In the genomic region with DNA sequence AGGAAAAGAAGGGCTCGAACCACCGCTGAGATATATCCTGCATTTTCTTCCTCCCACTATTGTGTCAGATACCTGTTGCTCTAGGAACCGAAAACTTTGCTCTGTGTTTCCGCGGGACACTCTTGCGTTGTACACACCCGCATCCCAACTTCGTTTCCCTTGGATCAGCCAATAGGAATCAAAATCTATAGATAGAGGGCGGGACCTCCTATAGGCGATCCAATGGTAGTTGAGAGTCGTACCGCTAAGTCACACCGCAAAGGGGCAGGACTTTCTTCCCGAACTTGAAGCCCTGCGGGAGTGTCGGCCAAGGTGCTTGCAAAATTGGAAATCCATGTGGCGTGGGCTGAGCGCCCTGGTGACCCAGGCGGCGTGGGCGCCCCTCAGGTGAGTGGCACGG, we compare ENCODE assay signal across 8 mouse cellular contexts. TPM values are rescaled to one million over a fixed set of nuclear protein-coding genes. Genes with fewer than 3 reads are reported as not detected.
DNase-seq lines count a peak whose midpoint lies in the region; ATAC-seq lines count a peak whose summit lies in the region.

No protein-coding gene starts in this region.

- H3K27me3 ChIP-seq in hindbrain, embryonic 12.5 days = no peaks in the 10 kb centered on the region

- peaks cover 38% of the 10 kb centered on the region for H3K36me3 ChIP-seq in hindbrain, embryonic 12.5 days

- peak overlapping the region; percentile 79; the same call in 1 of the 2 replicates for H3K27ac ChIP-seq in hindbrain, embryonic 12.5 days

- H3K9ac ChIP-seq in hindbrain, embryonic 12.5 days = peak overlapping the region; percentile 87

- H3K9me3 ChIP-seq in hindbrain, embryonic 12.5 days (replicated peaks) = no peaks in the 10 kb centered on the region

- DNase-seq in Muller cell, postnatal 12 days (ENCODE audit: inconsistent ontology term) = peak; percentile 95
- peak; percentile 92 for DNase-seq in cerebellum, adult 9-11 months
- peak; percentile 84 to 95 for DNase-seq in frontal cortex, adult 2 months (ENCODE audit: extremely low spot score in 1 of 2, low spot score in 1 of 2)
- peak; percentile 83 to 94 for DNase-seq in layer of hippocampus, postnatal 14 days (ENCODE audit: low spot score in 2 of 2)
- peak; percentile 88 for DNase-seq in lung, postnatal 14 days
- peak; percentile 96 for DNase-seq in retina, adult 2 months (ENCODE audit: low read depth, low spot score)
- peak; percentile 86 for DNase-seq in thymus, postnatal 36 days

- peak; percentile 72 for ATAC-seq in hindbrain, embryonic 12.5 days (ENCODE audit: low FRiP score)

- peaks cover 33% of the 10 kb centered on the region for H3K4me1 ChIP-seq in hindbrain, embryonic 12.5 days

- H3K4me2 ChIP-seq in hindbrain, embryonic 12.5 days (replicated peaks) = peak overlapping the region; percentile 100

- H3K4me3 ChIP-seq in hindbrain, embryonic 12.5 days = peak overlapping the region; percentile 85

- under 1% methylated on average over 22 of the region's 22 CpGs for WGBS in hindbrain, embryonic 12.5 days

RNA-seq across cellular contexts. Expression of a gene that starts 0.6 kb away (rescaled TPM):
- 32.4 and 34.4 TPM in 2 replicates for polyA plus RNA-seq in frontal cortex, adult 2 months (2012; rRNA removed)
- 15.3 and 16.5 TPM in 2 replicates for polyA plus RNA-seq in hindbrain, embryonic 12.5 days (2016; fragmentation: Nextera tagmentation; extraction: Ambion mirVana)
- 10 to 100 TPM; 30.6 to 33.3 TPM for total RNA-seq in layer of hippocampus, postnatal 14 days (2021)

RNA-seq across cellular contexts. Expression of a gene that starts 2.7 kb away (rescaled TPM):
- 74.5 and 77.0 TPM in 2 replicates for polyA plus RNA-seq in frontal cortex, adult 2 months (2012; rRNA removed)
- 18.0 and 19.6 TPM in 2 replicates for polyA plus RNA-seq in hindbrain, embryonic 12.5 days (2016; fragmentation: Nextera tagmentation; extraction: Ambion mirVana)
- total RNA-seq in layer of hippocampus, postnatal 14 days (2021) = 10 to 100 TPM; 60.1 to 62.4 TPM

RNA-seq across cellular contexts. Expression of a gene that starts 19.5 kb away (rescaled TPM):
- 123 and 146 TPM in 2 replicates for polyA plus RNA-seq in frontal cortex, adult 2 months (2012; rRNA removed)
- 155 and 161 TPM in 2 replicates for polyA plus RNA-seq in hindbrain, embryonic 12.5 days (2016; fragmentation: Nextera tagmentation; extraction: Ambion mirVana)
- total RNA-seq in layer of hippocampus, postnatal 14 days (2021) = 100 to 1,000 TPM; 104 to 110 TPM

RNA-seq across cellular contexts. Expression of a gene that starts 23.1 kb away (rescaled TPM):
- polyA plus RNA-seq in frontal cortex, adult 2 months (2012; rRNA removed) = 9.7 and 13.6 TPM in 2 replicates
- 39.7 and 42.4 TPM in 2 replicates for polyA plus RNA-seq in hindbrain, embryonic 12.5 days (2016; fragmentation: Nextera tagmentation; extraction: Ambion mirVana)
- total RNA-seq in layer of hippocampus, postnatal 14 days (2021) = 1 to 10 TPM; 7.2 to 7.6 TPM

RNA-seq across cellular contexts. Expression of a gene that starts 23.7 kb away (rescaled TPM):
- polyA plus RNA-seq in frontal cortex, adult 2 months (2012; rRNA removed) = 45.0 and 57.4 TPM in 2 replicates
- 194 and 214 TPM in 2 replicates for polyA plus RNA-seq in hindbrain, embryonic 12.5 days (2016; fragmentation: Nextera tagmentation; extraction: Ambion mirVana)
- total RNA-seq in layer of hippocampus, postnatal 14 days (2021) = 10 to 100 TPM; 52.6 to 62.7 TPM

Comparison
In these comparisons a context has a peak if more than half of its experiments do, and no peak if none do; other contexts are left out.
1. Peak in every context shown above with its lines: DNase-seq, ATAC-seq, H3K4me3 ChIP-seq and H3K27ac ChIP-seq.